Mouse (Mus musculus) midbrain, embryonic 10.5 days (tissue): ENCODE measurements around the gene Slc35g3. TPM values are rescaled to one million over a fixed set of nuclear protein-coding genes. Genes with fewer than 3 reads are reported as not detected.

Experiments
- polyA plus RNA-seq: library from polyadenylated mRNA; unstranded; fragments of >200 nt; fragmentation: Nextera tagmentation; extraction: Ambion mirVana; gene quantifications from 2 replicates; pipeline ENCODE4 v1.2.1, GENCODE M21; 2016

Slc35g3 gene
- polyA plus RNA-seq, 1 experiment from 2014 or later: not detected

Other genes starting within 250 kb of the Slc35g3 start
- gene Dnah2, start 212.9 kb downstream of the Slc35g3 start, polyA plus RNA-seq: 1.2 and 1.9 TPM in 2 replicates
- gene Efnb3, start 201.8 kb downstream of the Slc35g3 start, polyA plus RNA-seq: 48.8 and 53.9 TPM in 2 replicates
- gene Wrap53, start 181.7 kb downstream of the Slc35g3 start, polyA plus RNA-seq: 45.0 and 50.7 TPM in 2 replicates
- gene Trp53, start 181.6 kb downstream of the Slc35g3 start, polyA plus RNA-seq: 148 and 166 TPM in 2 replicates
- gene Atp1b2, start 156.0 kb downstream of the Slc35g3 start, polyA plus RNA-seq: 6.0 and 8.6 TPM in 2 replicates
- not detected in 2 replicates for gene Shbg, start 144.1 kb downstream of the Slc35g3 start, polyA plus RNA-seq
- gene Sat2, start 139.9 kb downstream of the Slc35g3 start, polyA plus RNA-seq: 16.1 and 20.6 TPM in 2 replicates
- gene Fxr2, start 129.0 kb downstream of the Slc35g3 start, polyA plus RNA-seq: 36.2 and 39.1 TPM in 2 replicates
- gene Sox15, start 106.7 kb downstream of the Slc35g3 start, polyA plus RNA-seq: 0.16 TPM in 1 of 2 replicates, not detected in the other
- gene Mpdu1, start 99.3 kb downstream of the Slc35g3 start, polyA plus RNA-seq: 85.1 and 86.2 TPM in 2 replicates
- 7.0 and 7.4 TPM in 2 replicates for gene Cd68, start 95.8 kb downstream of the Slc35g3 start, polyA plus RNA-seq
- 710 and 716 TPM in 2 replicates for gene Eif4a1, start 89.5 kb downstream of the Slc35g3 start, polyA plus RNA-seq
- 112 and 114 TPM in 2 replicates for gene Senp3, start 79.9 kb downstream of the Slc35g3 start, polyA plus RNA-seq
- 0.11 and 0.30 TPM in 2 replicates for gene Tnfsf13, start 76.2 kb downstream of the Slc35g3 start, polyA plus RNA-seq
- gene Tnfsf12, start 66.1 kb downstream of the Slc35g3 start, polyA plus RNA-seq: 1.2 and 1.4 TPM in 2 replicates
- 1.0 and 1.3 TPM in 2 replicates for gene Tnfsfm13, start 65.9 kb downstream of the Slc35g3 start, polyA plus RNA-seq
- 25.6 and 32.2 TPM in 2 replicates for gene Polr2a, start 3.3 kb downstream of the Slc35g3 start, polyA plus RNA-seq
- gene Zbtb4, start 3.9 kb upstream of the Slc35g3 start, polyA plus RNA-seq: 0.64 and 0.91 TPM in 2 replicates
- gene Chrnb1, start 34.0 kb upstream of the Slc35g3 start, polyA plus RNA-seq: 1.1 TPM in 2 replicates
- gene Fgf11, start 39.9 kb upstream of the Slc35g3 start, polyA plus RNA-seq: 1.0 and 1.4 TPM in 2 replicates
- 0.90 and 0.99 TPM in 2 replicates for gene Tmem102, start 43.7 kb upstream of the Slc35g3 start, polyA plus RNA-seq
- gene Gm39566, start 53.3 kb upstream of the Slc35g3 start, polyA plus RNA-seq: not detected in 2 replicates
- not detected in 2 replicates for gene Spem2, start 56.5 kb upstream of the Slc35g3 start, polyA plus RNA-seq
- gene Spem1, start 60.2 kb upstream of the Slc35g3 start, polyA plus RNA-seq: 0.12 and 0.19 TPM in 2 replicates
- 6.1 and 8.6 TPM in 2 replicates for gene Nlgn2, start 75.8 kb upstream of the Slc35g3 start, polyA plus RNA-seq
- 345 and 346 TPM in 2 replicates for gene Tmem256, start 76.5 kb upstream of the Slc35g3 start, polyA plus RNA-seq
- 70.4 and 81.8 TPM in 2 replicates for gene Plscr3, start 84.4 kb upstream of the Slc35g3 start, polyA plus RNA-seq
- 0.41 and 0.44 TPM in 2 replicates for gene Tnk1, start 96.8 kb upstream of the Slc35g3 start, polyA plus RNA-seq
- gene Tmem95, start 116.0 kb upstream of the Slc35g3 start, polyA plus RNA-seq: not detected in 2 replicates
- gene Kctd11, start 119.4 kb upstream of the Slc35g3 start, polyA plus RNA-seq: 6.4 and 7.0 TPM in 2 replicates
- 1.0 and 1.2 TPM in 2 replicates for gene Acap1, start 133.6 kb upstream of the Slc35g3 start, polyA plus RNA-seq
- 14.8 and 20.5 TPM in 2 replicates for gene 2810408A11Rik, start 139.0 kb upstream of the Slc35g3 start, polyA plus RNA-seq
- 12.8 and 14.3 TPM in 2 replicates for gene Neurl4, start 139.1 kb upstream of the Slc35g3 start, polyA plus RNA-seq
- gene Gps2, start 151.9 kb upstream of the Slc35g3 start, polyA plus RNA-seq: 98.4 and 111 TPM in 2 replicates
- gene Eif5a, start 160.0 kb upstream of the Slc35g3 start, polyA plus RNA-seq: 2,258 and 2,701 TPM in 2 replicates
- gene Ybx2, start 173.8 kb upstream of the Slc35g3 start, polyA plus RNA-seq: 2.4 and 2.8 TPM in 2 replicates
- 12.6 and 12.8 TPM in 2 replicates for gene Slc2a4, start 186.2 kb upstream of the Slc35g3 start, polyA plus RNA-seq
- 7.1 and 7.6 TPM in 2 replicates for gene Cldn7, start 202.8 kb upstream of the Slc35g3 start, polyA plus RNA-seq
- 20.5 and 26.3 TPM in 2 replicates for gene Ctdnep1, start 219.2 kb upstream of the Slc35g3 start, polyA plus RNA-seq
- 151 and 155 TPM in 2 replicates for gene Elp5, start 220.5 kb upstream of the Slc35g3 start, polyA plus RNA-seq
- gene Gabarap, start 229.2 kb upstream of the Slc35g3 start, polyA plus RNA-seq: 409 and 454 TPM in 2 replicates
- gene Phf23, start 233.8 kb upstream of the Slc35g3 start, polyA plus RNA-seq: 95.1 and 96.3 TPM in 2 replicates
- gene Dvl2, start 238.6 kb upstream of the Slc35g3 start, polyA plus RNA-seq: 52.1 and 54.1 TPM in 2 replicates